Mouse (Mus musculus): ENCODE data around the gene Casp14.

DNA sequence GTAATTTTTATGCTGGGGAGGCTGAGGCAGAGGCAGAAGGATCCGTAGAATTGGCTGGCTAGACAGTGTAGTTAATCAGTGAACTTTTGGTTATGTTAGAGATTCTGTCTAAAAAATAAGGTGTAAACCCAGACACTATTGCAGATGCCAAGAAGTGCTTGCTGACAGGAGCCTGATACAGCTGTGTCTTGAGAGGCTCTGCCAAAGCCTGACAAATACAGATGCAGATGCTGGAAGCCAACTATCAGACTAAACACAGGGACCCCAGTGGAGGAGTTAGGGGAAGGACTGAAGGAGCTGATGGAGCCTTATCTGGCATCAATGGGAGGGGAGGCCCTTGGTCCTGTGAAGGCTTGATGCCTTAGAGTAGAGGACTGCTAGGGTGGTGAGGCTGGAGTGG is 47.5 kb upstream of the Casp14 start:
- TF ChIP-seq USF1 (IDR thresholded peaks at IDR 0.05; ENCODE audit: low read depth) (no peak), POLR2A (IDR thresholded peaks at IDR 0.05; ENCODE audit: insufficient read length, low read depth) (no peak), E2F4 (IDR thresholded peaks at IDR 0.05; ENCODE audit: insufficient read depth) (no peak), TCF12 (IDR thresholded peaks at IDR 0.05; ENCODE audit: insufficient read depth, poor library complexity, severe bottlenecking) (no peak), CEBPB (IDR thresholded peaks at IDR 0.05; ENCODE audit: insufficient read depth, poor library complexity, severe bottlenecking) (no peak), POLR2AphosphoS2 (IDR thresholded peaks at IDR 0.05; ENCODE audit: insufficient read length, low read depth) (no peak), MAX (IDR thresholded peaks at IDR 0.05; ENCODE audit: low read depth) (no peak), REST (IDR thresholded peaks at IDR 0.05; ENCODE audit: insufficient read depth, insufficient read length) (no peak), MYOD1 (IDR thresholded peaks at IDR 0.05; ENCODE audit: control insufficient read depth in 1 of 3, insufficient read length in 2 of 3, low read depth in 2 of 3) (no peak), SRF (IDR thresholded peaks at IDR 0.05; ENCODE audit: control insufficient read depth, insufficient read length, low read depth) (no peak)

Measured in myocyte (in vitro differentiated cells).